Mouse (Mus musculus) liver, embryonic 15.5 days (tissue): ENCODE results near the gene Tgif2. TPM values are rescaled to one million over a fixed set of nuclear protein-coding genes. Genes with fewer than 3 reads are reported as not detected.
A peak's percentile ranks its signal among the peaks of the same experiment; 100 is the strongest.
"Not testable (repeated sequence)": the region's sequence is repeated elsewhere in the genome, so short reads cannot be mapped to it uniquely, and the experiment has no call there.

Experiments
- ATAC-seq: fragments of 200-750 bp; cut with Nextera tagmentation; 2 replicates; pipeline ENCODE4 v1.8.0; 2017; ENCODE audit warnings: moderate number of reproducible peaks, mild to moderate bottlenecking, moderate library complexity; ENCODE audit not compliant: insufficient read depth
- H3K27ac ChIP-seq: fragments of 300-500 bp; sonication (generic); replicated peaks from 2 replicates; pipeline ENCODE4 v1.5.1; 2015; ENCODE audit warnings: mild to moderate bottlenecking, inconsistent platforms
- H3K27me3 ChIP-seq: fragments of 300-500 bp; sonication (generic); 2 replicates; pipeline ENCODE4 v1.6.1; 2015; ENCODE audit warnings: mild to moderate bottlenecking, inconsistent platforms
- H3K36me3 ChIP-seq: fragments of 300-500 bp; sonication (generic); replicated peaks from 2 replicates; pipeline ENCODE4 v1.6.1; 2015; ENCODE audit warnings: moderate library complexity, mild to moderate bottlenecking, inconsistent platforms
- H3K4me1 ChIP-seq: fragments of 300-500 bp; sonication (generic); replicated peaks from 2 replicates; pipeline ENCODE4 v1.6.1; 2015; ENCODE audit warnings: inconsistent platforms
- H3K4me2 ChIP-seq: fragments of 300-500 bp; sonication (generic); 2 replicates; pipeline ENCODE4 v1.6.1; 2015; ENCODE audit warnings: moderate library complexity, mild to moderate bottlenecking, inconsistent platforms
- H3K4me3 ChIP-seq: fragments of 300-500 bp; sonication (generic); replicated peaks from 2 replicates; pipeline ENCODE4 v1.5.1; 2015; ENCODE audit warnings: mild to moderate bottlenecking, inconsistent platforms
- H3K9ac ChIP-seq: fragments of 300-500 bp; sonication (generic); 2 replicates; pipeline ENCODE4 v1.6.1; 2015; ENCODE audit warnings: moderate library complexity, mild to moderate bottlenecking, inconsistent platforms
- H3K9me3 ChIP-seq: fragments of 300-500 bp; sonication (generic); replicated peaks from 2 replicates; pipeline ENCODE4 v1.6.1; 2016; ENCODE audit warnings: inconsistent platforms
- WGBS: fragments of 180-500 bp; shearing (Covaris S2); methylation state at CpG from one replicate; pipeline ENCODE4 v1.1.7; 2015; ENCODE audit warnings: mixed read lengths; ENCODE audit not compliant: insufficient replicate concordance; 5-methylcytosine and 5-hydroxymethylcytosine counted together
- polyA plus RNA-seq: library from polyadenylated mRNA; unstranded; fragments of >200 nt; fragmentation: Nextera tagmentation; extraction: Ambion mirVana; gene quantifications from 2 replicates; pipeline ENCODE4 v1.2.1, GENCODE M21; 2015

The Tgif2 gene
- polyA plus RNA-seq, 1 experiment from 2014 or later, result 6.3 TPM

DNA sequence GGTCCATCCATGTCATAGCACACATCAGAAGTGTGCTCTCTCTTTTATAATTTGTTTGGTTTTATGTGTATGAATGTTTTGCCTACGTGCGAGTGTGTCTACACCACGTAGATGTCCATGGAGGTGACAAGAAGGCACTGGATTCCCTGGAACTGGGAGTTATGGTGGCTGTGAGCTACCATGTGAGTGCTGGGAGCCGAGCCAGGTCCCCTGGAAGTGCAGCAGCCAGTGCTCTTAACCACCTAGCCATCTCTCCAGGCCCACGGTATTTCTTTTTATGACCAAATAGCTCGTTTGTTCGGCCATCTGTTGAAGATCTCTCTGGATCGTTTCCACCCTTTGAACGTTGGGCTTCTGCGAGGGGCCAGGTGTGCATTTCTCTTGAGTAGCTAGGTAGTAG lies 3.5 kb downstream of the Tgif2 start:
- ATAC-seq, result no peak
- peaks cover 20% of the 10 kb centered on the region; the same call in 1 of the 2 replicates for H3K36me3 ChIP-seq
- no peak overlapping the region for H3K4me2 ChIP-seq
- no peak overlapping the region for H3K9ac ChIP-seq
- no peak overlapping the region for H3K27ac ChIP-seq
- H3K4me1 ChIP-seq, result peaks cover 48% of the 10 kb centered on the region
- H3K4me3 ChIP-seq, result no peak overlapping the region
- H3K27me3 ChIP-seq, result no peaks in the 10 kb centered on the region; the same call in 1 of the 2 replicates
- no peaks in the 10 kb centered on the region for H3K9me3 ChIP-seq
- WGBS, result 78% methylated on average over 10 of the region's 10 CpGs

DNA sequence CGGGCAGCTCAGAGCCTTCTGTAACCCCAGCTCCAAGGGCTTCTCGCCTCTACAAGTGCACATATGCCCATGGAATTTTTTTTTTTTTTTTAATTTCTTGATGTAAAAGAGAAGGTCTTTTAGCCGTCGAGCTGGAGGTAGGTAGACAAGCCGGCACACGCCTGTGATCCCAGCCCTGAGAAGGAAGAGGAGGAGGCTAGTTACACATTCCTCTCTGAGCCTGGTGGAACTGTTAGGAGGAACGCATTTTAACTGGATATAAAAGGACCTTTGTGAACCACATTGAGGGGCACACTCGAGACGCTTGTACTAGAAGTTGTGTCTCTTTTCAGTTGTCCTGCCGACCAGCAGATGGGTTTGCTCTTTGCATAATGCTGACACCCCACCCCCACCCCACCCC lies 4.9 kb downstream of the Tgif2 start:
- Histone ChIP-seq H3K9me3 (no peaks in the 10 kb centered on the region), H3K27me3 (no peaks in the 10 kb centered on the region; the same call in 1 of the 2 replicates), H3K4me1 (peaks cover 44% of the 10 kb centered on the region), H3K4me2 (no peak overlapping the region), H3K36me3 (peaks cover 20% of the 10 kb centered on the region; the same call in 1 of the 2 replicates), H3K4me3 (no peak overlapping the region), H3K27ac (no peak overlapping the region), H3K9ac (no peak overlapping the region)
- no peak for ATAC-seq
- 75% methylated on average over 10 of the region's 10 CpGs for WGBS

DNA sequence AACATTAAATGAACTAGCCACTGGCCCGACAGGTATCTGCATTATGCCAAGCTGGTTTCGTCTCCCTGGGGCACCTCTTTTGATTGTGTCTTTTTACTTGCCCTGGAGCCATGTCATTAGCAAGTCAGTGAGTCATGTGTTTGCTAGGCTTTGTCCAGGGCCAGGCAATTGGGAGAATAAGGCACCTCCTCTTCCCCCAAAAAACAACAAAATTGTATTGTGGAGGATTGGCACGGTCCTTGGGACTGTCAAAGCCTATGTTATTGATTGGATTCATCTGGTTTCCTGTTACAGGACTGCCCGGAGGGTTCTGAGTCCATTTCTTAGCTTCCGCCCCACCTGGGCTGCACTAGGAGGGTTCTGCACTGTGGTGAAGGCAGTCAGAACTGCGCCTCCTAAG lies 7.8 kb downstream of the Tgif2 start:
- H3K4me1 ChIP-seq, result peaks cover 34% of the 10 kb centered on the region
- no peaks in the 10 kb centered on the region for H3K27me3 ChIP-seq
- H3K4me3 ChIP-seq, result no peak overlapping the region
- peaks cover 32% of the 10 kb centered on the region; the same call in 1 of the 2 replicates for H3K36me3 ChIP-seq
- no peak overlapping the region for H3K4me2 ChIP-seq
- 73% methylated on average over 6 of the region's 6 CpGs for WGBS
- no peak overlapping the region for H3K9ac ChIP-seq
- ATAC-seq, result no peak
- H3K27ac ChIP-seq, result no peak overlapping the region
- H3K9me3 ChIP-seq, result no peaks in the 10 kb centered on the region

DNA sequence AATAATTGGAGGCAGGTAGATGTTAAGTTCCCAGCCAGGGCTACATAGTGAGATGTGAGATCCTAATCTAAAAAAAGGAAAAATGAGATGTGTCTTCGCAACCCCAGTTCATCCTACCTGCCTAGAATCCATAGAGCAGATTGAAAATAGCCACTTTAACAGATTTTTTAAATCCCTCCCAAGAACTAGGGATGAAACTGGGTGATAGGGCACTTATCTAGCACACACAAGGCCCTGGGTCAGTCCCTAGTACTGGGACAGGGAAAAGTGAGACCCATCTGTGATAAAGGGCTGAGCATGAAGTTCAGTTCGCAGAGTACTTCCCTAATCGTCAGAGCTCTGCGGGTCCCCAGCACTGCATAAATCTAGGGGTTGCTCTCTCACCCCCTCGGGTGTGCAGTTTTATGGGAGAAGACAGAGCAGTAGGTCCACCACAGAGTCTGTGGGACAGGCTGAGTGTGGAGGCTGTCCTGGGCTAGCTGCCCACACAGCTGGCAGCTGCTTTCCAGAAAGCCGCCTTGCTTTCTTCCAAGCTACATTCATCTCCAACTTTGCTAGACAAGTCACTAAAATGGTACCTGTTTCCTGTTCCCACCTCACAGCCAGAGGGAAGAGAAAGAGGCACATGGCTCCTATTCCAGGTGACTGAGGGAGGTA lies 8.8 kb downstream of the Tgif2 start:
- 57% methylated on average over 6 of the region's 6 CpGs for WGBS
- Histone ChIP-seq H3K27me3 (no peaks in the 10 kb centered on the region), H3K4me2 (no peak overlapping the region), H3K4me3 (no peak overlapping the region), H3K9me3 (no peaks in the 10 kb centered on the region), H3K4me1 (peaks cover 24% of the 10 kb centered on the region), H3K36me3 (peaks cover 32% of the 10 kb centered on the region; the same call in 1 of the 2 replicates), H3K9ac (no peak overlapping the region), H3K27ac (no peak overlapping the region)
- no peak for ATAC-seq

DNA sequence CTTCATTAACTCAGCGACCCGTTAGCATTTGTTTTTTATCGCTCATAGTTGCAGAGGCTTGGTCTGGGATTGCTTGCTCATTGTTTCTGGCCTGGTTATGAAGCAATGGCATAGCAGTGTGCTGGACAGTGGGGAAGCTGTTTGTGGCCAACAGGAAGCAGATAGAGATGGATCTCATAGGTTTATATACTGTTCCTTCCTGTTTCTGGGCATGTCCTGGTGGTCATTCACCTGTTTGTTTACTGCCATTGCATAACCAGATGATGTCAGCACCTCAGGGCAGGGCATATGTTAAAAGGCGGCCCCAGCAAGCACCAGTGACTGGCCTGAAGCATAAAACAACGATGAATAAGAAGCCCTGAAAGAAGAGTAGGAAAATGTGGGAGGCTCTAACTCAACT lies 10.7 kb downstream of the Tgif2 start:
- Histone ChIP-seq H3K27ac (0 out of 2 replicates have a peak overlapping the region, but pooled peaks have one; percentile 24), H3K4me1 (peaks cover 21% of the 10 kb centered on the region), H3K4me2 (no peak overlapping the region), H3K4me3 (no peak overlapping the region), H3K27me3 (no peaks in the 10 kb centered on the region), H3K36me3 (peaks cover 28% of the 10 kb centered on the region; the same call in 1 of the 2 replicates), H3K9ac (no peak overlapping the region), H3K9me3 (no peaks in the 10 kb centered on the region)
- WGBS, result 68% methylated on average over 5 of the region's 5 CpGs
- no peak; the same call in 1 of the 2 replicates for ATAC-seq

DNA sequence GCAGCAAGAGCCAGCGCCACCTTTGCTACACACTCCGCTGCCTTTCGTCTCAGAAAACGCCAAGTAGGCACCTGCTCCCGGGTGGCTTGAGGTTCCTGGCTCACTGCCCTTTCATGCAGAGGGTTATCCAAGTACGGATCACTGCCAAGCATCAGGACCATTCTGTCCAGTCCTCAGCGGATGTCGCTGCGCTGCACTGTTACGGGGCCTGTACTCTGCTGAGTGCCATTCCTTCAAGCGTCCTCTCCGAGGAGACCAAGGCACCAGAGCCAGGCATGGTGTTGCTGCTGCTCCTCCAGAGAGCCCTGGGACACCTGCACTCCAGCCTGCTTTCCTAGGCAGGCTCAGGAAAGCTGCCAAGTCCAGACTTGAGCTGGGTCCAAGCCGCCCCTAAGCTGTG lies 13.8 kb downstream of the Tgif2 start:
- H3K27ac ChIP-seq, H3K4me2 ChIP-seq, ATAC-seq, H3K27me3 ChIP-seq, H3K9me3 ChIP-seq, H3K4me3 ChIP-seq, H3K9ac ChIP-seq: not testable (repeated sequence)
- H3K4me1 ChIP-seq, result peaks cover 30% of the 10 kb centered on the region
- peaks cover 28% of the 10 kb centered on the region for H3K36me3 ChIP-seq
- WGBS, result 86% methylated on average over 9 of the region's 13 CpGs

DNA sequence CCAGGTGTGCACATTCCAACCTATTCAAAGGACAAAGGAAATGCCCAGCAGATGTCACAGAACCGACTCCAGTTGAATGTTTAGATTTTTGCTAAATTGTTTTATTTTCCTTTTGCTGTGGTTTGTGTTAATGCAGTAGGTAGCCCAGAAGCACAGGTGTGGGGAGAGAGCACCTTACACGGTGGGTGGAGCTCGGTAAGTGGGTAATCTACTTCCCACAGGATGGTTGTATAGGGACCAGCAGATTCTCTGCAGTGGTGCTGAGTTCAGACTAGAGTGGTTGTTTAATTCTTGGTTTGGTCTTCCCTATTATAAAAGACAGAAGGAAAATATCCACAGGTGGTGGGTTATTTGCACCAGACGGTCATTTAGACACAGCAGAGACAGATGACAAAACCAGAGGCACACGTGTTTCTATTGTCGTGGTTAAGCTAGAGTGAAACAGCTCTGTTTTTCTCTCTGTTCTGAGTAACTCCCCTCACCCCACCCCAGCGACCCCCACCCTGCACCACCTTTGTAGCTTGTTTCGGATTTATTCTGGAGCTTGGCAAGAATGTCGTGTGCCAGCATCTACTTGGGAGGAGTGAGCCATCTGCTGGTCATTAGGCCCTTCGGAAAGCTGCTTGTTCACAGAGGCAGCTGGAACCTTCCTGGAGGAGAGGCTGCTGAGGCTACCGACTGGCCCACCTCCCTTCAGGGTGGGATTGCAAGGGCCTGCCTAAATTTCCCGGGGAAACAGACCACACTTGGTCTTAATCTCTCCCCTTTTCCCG lies 14.4 kb downstream of the Tgif2 start:
- H3K27ac ChIP-seq, H3K27me3 ChIP-seq, H3K9ac ChIP-seq, H3K9me3 ChIP-seq, H3K4me2 ChIP-seq, ATAC-seq, H3K4me3 ChIP-seq: not testable (repeated sequence)
- peaks cover 33% of the 10 kb centered on the region for H3K36me3 ChIP-seq
- peaks cover 27% of the 10 kb centered on the region for H3K4me1 ChIP-seq
- WGBS, result 62% methylated on average over 13 of the region's 13 CpGs

DNA sequence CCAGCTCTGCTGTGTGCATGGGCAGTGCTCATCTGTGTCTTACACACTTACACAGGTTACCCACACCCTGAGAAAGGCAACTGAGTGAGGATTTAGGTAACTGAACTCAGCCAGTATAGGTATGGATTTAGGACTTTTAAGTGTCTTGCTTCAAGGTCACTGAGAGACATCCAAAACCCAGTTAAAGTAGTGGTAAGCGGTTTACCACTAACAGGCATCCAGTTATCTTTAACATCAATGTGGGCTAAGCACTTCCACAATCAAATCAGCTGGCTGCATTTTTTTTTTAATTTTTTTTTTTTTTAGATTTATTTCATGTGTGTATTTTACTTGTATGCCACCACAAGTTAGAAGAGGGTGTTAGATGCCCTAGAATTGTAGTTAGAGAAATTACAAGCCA lies 16.5 kb downstream of the Tgif2 start:
- Histone ChIP-seq H3K27me3 (no peaks in the 10 kb centered on the region), H3K36me3 (peaks cover 33% of the 10 kb centered on the region), H3K4me2 (no peak overlapping the region), H3K4me3 (no peak overlapping the region), H3K9me3 (no peaks in the 10 kb centered on the region), H3K9ac (no peak overlapping the region), H3K27ac (no peak overlapping the region), H3K4me1 (peaks cover 18% of the 10 kb centered on the region)
- 71% methylated on average over 1 of the region's 1 CpGs for WGBS
- no peak for ATAC-seq

DNA sequence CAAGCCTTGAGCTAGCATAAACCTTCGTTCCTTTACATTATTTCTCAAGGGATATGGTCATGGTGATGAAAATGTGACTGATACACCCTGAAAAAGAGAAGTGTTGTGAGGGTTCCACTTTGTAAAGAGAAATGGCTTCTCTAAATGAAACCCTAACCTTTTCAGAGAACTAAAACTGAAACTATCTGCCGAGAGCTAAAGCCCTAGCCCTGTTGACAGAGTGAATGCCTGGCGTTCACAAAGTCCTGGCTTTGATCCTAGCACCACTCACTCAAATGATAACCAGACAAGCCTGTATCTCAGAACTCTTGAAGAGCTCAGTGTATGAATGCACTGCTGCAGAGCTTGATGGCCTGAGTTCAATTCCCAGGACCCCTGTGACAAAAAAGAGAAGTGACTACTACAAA lies 17.6 kb downstream of the Tgif2 start:
- H3K27me3 ChIP-seq, result no peaks in the 10 kb centered on the region
- ATAC-seq, result no peak
- no peaks in the 10 kb centered on the region for H3K9me3 ChIP-seq
- H3K36me3 ChIP-seq, result peaks cover 22% of the 10 kb centered on the region
- H3K4me3 ChIP-seq, result no peak overlapping the region
- H3K4me2 ChIP-seq, result no peak overlapping the region
- H3K4me1 ChIP-seq, result peaks cover 19% of the 10 kb centered on the region
- 64% methylated on average over 3 of the region's 3 CpGs for WGBS
- H3K9ac ChIP-seq, result no peak overlapping the region
- peak overlapping the region; percentile 51 for H3K27ac ChIP-seq

DNA sequence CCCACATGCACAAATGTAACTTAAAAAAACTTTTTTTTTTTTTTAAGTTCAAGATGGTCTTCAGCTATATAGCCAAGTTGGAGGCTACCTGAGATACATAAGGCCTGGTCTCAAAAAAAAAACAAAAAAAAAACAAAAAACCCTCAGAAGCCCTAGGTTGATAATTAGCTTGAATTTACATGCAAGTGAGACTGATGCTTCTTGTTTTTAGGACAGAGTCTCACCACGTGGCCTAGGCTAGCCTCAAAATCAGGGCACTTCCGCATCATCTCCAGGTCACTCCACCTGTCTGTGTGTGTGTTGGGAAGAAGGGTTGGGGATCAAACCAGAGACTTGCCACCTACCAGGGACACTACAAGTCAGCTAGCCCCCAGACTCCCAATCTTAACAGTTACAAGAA lies 18.0 kb downstream of the Tgif2 start, which contains the start of gene 4930518I15Rik:
Gene 4930518I15Rik (minus strand): TSS at position 112 of the 400 bp plus-strand sequence.
- H3K27me3 ChIP-seq, result no peaks in the 10 kb centered on the region
- no peak within 1 kb of the TSS for H3K9ac ChIP-seq
- peaks cover 19% of the 10 kb centered on the region for H3K4me1 ChIP-seq
- ATAC-seq, result no peak
- H3K4me3 ChIP-seq, result no peak within 1 kb of the TSS
- H3K36me3 ChIP-seq, result peaks cover 21% of the 10 kb centered on the region
- no peaks in the 10 kb centered on the region for H3K9me3 ChIP-seq
- H3K27ac ChIP-seq, result peak within 1 kb of the TSS; percentile 51
- WGBS, result 76% methylated on average over 2 of the region's 2 CpGs
- no peak within 1 kb of the TSS for H3K4me2 ChIP-seq

DNA sequence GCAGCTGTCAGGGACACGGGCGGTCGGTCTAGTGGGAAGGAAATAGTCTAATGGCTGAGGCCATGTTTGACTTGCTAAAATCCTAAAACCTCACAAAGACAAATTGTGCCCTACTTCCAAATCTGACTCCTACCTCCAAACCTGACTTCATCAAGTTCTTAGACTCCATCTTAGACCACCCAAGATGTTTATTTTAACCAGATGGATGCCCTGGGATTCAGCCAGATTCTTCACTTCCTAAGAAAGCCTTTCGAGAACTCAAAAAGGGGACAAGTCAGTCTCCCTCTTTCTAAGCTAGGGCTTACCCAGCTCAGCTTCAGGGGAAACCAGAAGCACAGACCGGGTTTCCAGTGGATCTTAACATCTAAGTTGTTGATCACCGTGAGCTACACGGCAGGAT lies 18.9 kb downstream of the Tgif2 start:
- Histone ChIP-seq H3K4me1 (peaks cover 19% of the 10 kb centered on the region), H3K36me3 (peaks cover 21% of the 10 kb centered on the region), H3K9me3 (no peaks in the 10 kb centered on the region), H3K4me2 (no peak overlapping the region), H3K9ac (no peak overlapping the region), H3K27ac (no peak overlapping the region), H3K27me3 (no peaks in the 10 kb centered on the region), H3K4me3 (no peak overlapping the region)
- 79% methylated on average over 7 of the region's 7 CpGs for WGBS
- ATAC-seq, result no peak
